Mouse (Mus musculus): ENCODE results near the gene Tmem102. TPM values are rescaled to one million over a fixed set of nuclear protein-coding genes. Genes with fewer than 3 reads are reported as not detected.

Tmem102 gene
- polyA plus RNA-seq, 1 experiment from 2014 or later: 1.6 TPM

GRCm38 (mm10) chr11:69801379-69801977 is 3.9 kb downstream of the Tmem102 start, which contains the start of gene Fgf11:
Gene Fgf11 (minus strand): TSS chr11:69801857.
- peak within 1 kb of the TSS; percentile 89 for H3K4me2 ChIP-seq
- no peak for ATAC-seq (ENCODE audit: insufficient number of reproducible peaks, low FRiP score)
- H3K4me1 ChIP-seq (replicated peaks): peaks cover 54% of the 10 kb centered on the region
- no peaks in the 10 kb centered on the region for H3K36me3 ChIP-seq
- H3K9ac ChIP-seq: peak within 1 kb of the TSS; percentile 81
- peak within 1 kb of the TSS; percentile 62 for H3K4me3 ChIP-seq
- peak within 1 kb of the TSS; percentile 49; the same call in 1 of the 2 replicates for H3K27ac ChIP-seq (ENCODE audit: poor library complexity, severe bottlenecking)
- WGBS: 2% methylated on average over 25 of the region's 33 CpGs
- H3K9me3 ChIP-seq (replicated peaks): 0 out of 2 replicates have a peak, but pooled peaks cover under 1% of the 10 kb centered on the region
- peaks cover 64% of the 10 kb centered on the region for H3K27me3 ChIP-seq (replicated peaks)

- Histone ChIP-seq H3K27me3 (replicated peaks) (peaks cover 58% of the 10 kb centered on the region), H3K36me3 (no peaks in the 10 kb centered on the region), H3K4me1 (replicated peaks) (peaks cover 58% of the 10 kb centered on the region), H3K9me3 (replicated peaks) (no peaks in the 10 kb centered on the region), H3K9ac (peak overlapping the region; percentile 81), H3K4me2 (peak overlapping the region; percentile 89), H3K27ac (ENCODE audit: poor library complexity, severe bottlenecking) (peak overlapping the region; percentile 49; the same call in 1 of the 2 replicates), H3K4me3 (peak overlapping the region; percentile 62)
- peak; percentile 20 for ATAC-seq (ENCODE audit: insufficient number of reproducible peaks, low FRiP score)
- WGBS: under 1% methylated on average over 34 of the region's 36 CpGs
Observed at GRCm38 (mm10) chr11:69800392-69801197, 4.8 kb downstream of the Tmem102 start.

GRCm38 (mm10) chr11:69800138-69800391 is 5.4 kb downstream of the Tmem102 start:
- 0% methylated on average over 11 of the region's 11 CpGs for WGBS
- Histone ChIP-seq H3K27me3 (replicated peaks) (peaks cover 53% of the 10 kb centered on the region), H3K4me1 (replicated peaks) (peaks cover 58% of the 10 kb centered on the region), H3K4me3 (peak overlapping the region; percentile 62), H3K4me2 (peak overlapping the region; percentile 89), H3K9ac (peak overlapping the region; percentile 81), H3K9me3 (replicated peaks) (no peaks in the 10 kb centered on the region), H3K36me3 (no peaks in the 10 kb centered on the region), H3K27ac (ENCODE audit: poor library complexity, severe bottlenecking) (no peak overlapping the region)
- no peak for ATAC-seq (ENCODE audit: insufficient number of reproducible peaks, low FRiP score)

- Histone ChIP-seq H3K27ac (ENCODE audit: poor library complexity, severe bottlenecking) (no peak overlapping the region), H3K9ac (peak overlapping the region; percentile 81), H3K27me3 (replicated peaks) (peaks cover 49% of the 10 kb centered on the region), H3K4me2 (peak overlapping the region; percentile 89), H3K4me3 (peak overlapping the region; percentile 62), H3K4me1 (replicated peaks) (peaks cover 54% of the 10 kb centered on the region), H3K9me3 (replicated peaks) (no peaks in the 10 kb centered on the region), H3K36me3 (no peaks in the 10 kb centered on the region)
- ATAC-seq (ENCODE audit: insufficient number of reproducible peaks, low FRiP score): no peak
- WGBS: 26% methylated on average over 12 of the region's 12 CpGs
Observed at GRCm38 (mm10) chr11:69799394-69800137, 5.9 kb downstream of the Tmem102 start.

- H3K36me3 ChIP-seq: no peaks in the 10 kb centered on the region
- no peaks in the 10 kb centered on the region for H3K9me3 ChIP-seq (replicated peaks)
- ATAC-seq (ENCODE audit: insufficient number of reproducible peaks, low FRiP score): no peak
- no peak overlapping the region for H3K27ac ChIP-seq (ENCODE audit: poor library complexity, severe bottlenecking)
- no peak overlapping the region for H3K9ac ChIP-seq
- H3K4me1 ChIP-seq (replicated peaks): peaks cover 41% of the 10 kb centered on the region
- whole genome bisulfite sequencing: 69% methylated on average over 7 of the region's 7 CpGs
- H3K4me2 ChIP-seq: no peak overlapping the region
- H3K4me3 ChIP-seq: no peak overlapping the region
- H3K27me3 ChIP-seq (replicated peaks): peaks cover 54% of the 10 kb centered on the region
Observed at GRCm38 (mm10) chr11:69797924-69798323, 7.5 kb downstream of the Tmem102 start.

GRCm38 (mm10) chr11:69795983-69796435 is 9.4 kb downstream of the Tmem102 start:
- Histone ChIP-seq H3K4me2 (peak overlapping the region; percentile 94), H3K4me1 (replicated peaks) (peaks cover 23% of the 10 kb centered on the region), H3K27me3 (replicated peaks) (peaks cover 39% of the 10 kb centered on the region), H3K9me3 (replicated peaks) (no peaks in the 10 kb centered on the region), H3K4me3 (peak overlapping the region; percentile 54), H3K27ac (ENCODE audit: poor library complexity, severe bottlenecking) (no peak overlapping the region), H3K9ac (peak overlapping the region; percentile 63), H3K36me3 (no peaks in the 10 kb centered on the region)
- 4% methylated on average over 13 of the region's 13 CpGs for WGBS
- no peak for ATAC-seq (ENCODE audit: insufficient number of reproducible peaks, low FRiP score)

- H3K36me3 ChIP-seq: no peaks in the 10 kb centered on the region
- no peak within 1 kb of the TSS for H3K27ac ChIP-seq (ENCODE audit: poor library complexity, severe bottlenecking)
- H3K9me3 ChIP-seq (replicated peaks): no peaks in the 10 kb centered on the region
- H3K9ac ChIP-seq: peak within 1 kb of the TSS; percentile 63
- H3K4me1 ChIP-seq (replicated peaks): peaks cover 16% of the 10 kb centered on the region
- H3K27me3 ChIP-seq (replicated peaks): peaks cover 33% of the 10 kb centered on the region
- WGBS: 2% methylated on average over 52 of the region's 52 CpGs
- ATAC-seq (ENCODE audit: insufficient number of reproducible peaks, low FRiP score): peak; percentile 96
- H3K4me2 ChIP-seq: peak within 1 kb of the TSS; percentile 94
- peak within 1 kb of the TSS; percentile 54 for H3K4me3 ChIP-seq
Observed at GRCm38 (mm10) chr11:69795168-69795982, 10.0 kb downstream of the Tmem102 start, which contains the start of gene Chrnb1. Gene Chrnb1 (minus strand): TSS chr11:69795943.

- WGBS: 59% methylated on average over 5 of the region's 5 CpGs
- ATAC-seq (ENCODE audit: insufficient number of reproducible peaks, low FRiP score): no peak
- H3K9me3 ChIP-seq (replicated peaks): no peaks in the 10 kb centered on the region
- no peaks in the 10 kb centered on the region for H3K36me3 ChIP-seq
- H3K9ac ChIP-seq: no peak overlapping the region
- no peak overlapping the region for H3K27ac ChIP-seq (ENCODE audit: poor library complexity, severe bottlenecking)
- H3K4me1 ChIP-seq (replicated peaks): peaks cover 9% of the 10 kb centered on the region; the same call in 1 of the 2 replicates
- H3K4me3 ChIP-seq: no peak overlapping the region
- H3K27me3 ChIP-seq (replicated peaks): peaks cover 20% of the 10 kb centered on the region
- no peak overlapping the region for H3K4me2 ChIP-seq
Observed at GRCm38 (mm10) chr11:69793429-69793828, 12.0 kb downstream of the Tmem102 start.

- no peak for ATAC-seq (ENCODE audit: insufficient number of reproducible peaks, low FRiP score)
- Histone ChIP-seq H3K4me2 (no peak overlapping the region), H3K4me3 (no peak overlapping the region), H3K9me3 (replicated peaks) (no peaks in the 10 kb centered on the region), H3K36me3 (no peaks in the 10 kb centered on the region), H3K9ac (no peak overlapping the region), H3K27ac (ENCODE audit: poor library complexity, severe bottlenecking) (no peak overlapping the region), H3K4me1 (replicated peaks) (peaks cover 9% of the 10 kb centered on the region; the same call in 1 of the 2 replicates), H3K27me3 (replicated peaks) (0 out of 2 replicates have a peak, but pooled peaks cover 6% of the 10 kb centered on the region)
- WGBS: 67% methylated on average over 5 of the region's 5 CpGs
Observed at GRCm38 (mm10) chr11:69791420-69791819, 14.0 kb downstream of the Tmem102 start.

- Histone ChIP-seq H3K4me1 (replicated peaks) (peaks cover 5% of the 10 kb centered on the region; the same call in 1 of the 2 replicates), H3K9ac (0 out of 2 replicates have a peak overlapping the region, but pooled peaks have one; percentile 5), H3K4me3 (no peak overlapping the region), H3K36me3 (no peaks in the 10 kb centered on the region), H3K27me3 (replicated peaks) (0 out of 2 replicates have a peak, but pooled peaks cover 6% of the 10 kb centered on the region), H3K9me3 (replicated peaks) (no peaks in the 10 kb centered on the region), H3K27ac (ENCODE audit: poor library complexity, severe bottlenecking) (no peak overlapping the region), H3K4me2 (no peak overlapping the region)
- WGBS: 56% methylated on average over 5 of the region's 5 CpGs
- ATAC-seq (ENCODE audit: insufficient number of reproducible peaks, low FRiP score): no peak
Observed at GRCm38 (mm10) chr11:69789431-69789830, 16.0 kb downstream of the Tmem102 start.
